Mouse (Mus musculus) left cerebral cortex, adult 8-10 months (tissue): ENCODE data around the gene Tpt1. TPM values are rescaled to one million over a fixed set of nuclear protein-coding genes. Genes with fewer than 3 reads are reported as not detected.
"Not testable (repeated sequence)": the region's sequence is repeated elsewhere in the genome, so short reads cannot be mapped to it uniquely, and the experiment has no call there.

Source experiments
- DNase-seq, 2 experiments: peaks; one replicate each; pipeline ENCODE4 v3.0.0; 2022; ENCODE audit warnings: low spot score in 2 of 2
- total RNA-seq, 4 experiments: library from RNA; stranded (reverse); gene quantifications; 2 replicates each; pipeline ENCODE4 v1.2.4; 2022

The Tpt1 gene
- total RNA-seq, result 1,000 to 10,000 TPM in 2 of 4 experiments, 100 to 1,000 TPM in 2; 980 to 1,027 (median 1,005) TPM

- peak; percentile 97 to 98 for DNase-seq
Observed at GRCm38 (mm10) chr14:75844867-75845697, at the start of gene Tpt1. Tpt1 (plus strand) TSS chr14:75845093.

DNA sequence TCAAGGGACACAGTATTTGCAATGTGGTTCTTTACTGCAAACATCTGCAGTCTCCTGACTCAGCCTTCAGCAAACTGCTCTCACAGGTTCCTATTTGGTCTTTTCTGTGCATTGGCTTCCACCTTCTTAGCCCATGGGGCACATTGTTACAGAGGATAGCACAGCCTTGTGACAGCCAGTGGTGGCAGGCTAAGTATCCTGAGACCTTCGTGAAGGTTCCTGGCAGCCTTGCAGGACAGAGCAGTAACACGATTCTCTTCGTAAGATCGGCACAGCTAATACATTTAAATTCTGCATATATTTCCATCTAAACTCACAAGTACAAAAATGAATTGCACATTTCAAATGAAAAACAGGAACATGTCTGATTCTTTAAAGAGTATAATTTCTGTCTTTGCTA, 49.0 kb upstream of the Tpt1 start:
- DNase-seq, result no peak

DNA sequence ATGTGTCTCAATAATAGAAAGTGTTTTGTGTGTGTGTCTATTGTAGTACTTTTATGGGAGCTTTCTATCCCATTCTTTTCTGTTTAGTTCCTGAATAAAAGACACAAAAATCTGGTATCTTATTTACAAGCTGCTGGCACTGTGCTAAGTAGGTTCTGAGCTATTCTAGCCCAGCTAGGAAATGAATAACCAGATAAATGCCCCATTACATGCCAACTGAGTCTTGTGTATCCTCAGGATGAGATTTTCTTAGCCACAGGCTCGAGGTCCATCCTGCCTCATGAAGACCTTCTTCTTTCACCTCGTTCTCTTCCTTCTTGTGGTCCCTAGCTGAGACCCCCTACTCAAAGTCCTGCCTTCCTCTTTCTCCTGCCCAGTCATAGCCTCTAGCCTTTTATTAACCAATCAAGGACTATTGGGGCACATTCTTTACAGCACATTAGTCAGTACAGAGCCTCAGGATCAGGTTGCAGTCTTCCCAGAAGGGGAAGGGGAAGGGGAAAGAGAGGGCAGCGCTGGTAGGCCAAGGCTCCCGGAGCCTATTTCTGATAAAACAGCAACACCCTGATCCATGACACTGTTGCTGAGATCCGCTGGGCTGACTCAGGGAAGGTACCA, 47.0 kb upstream of the Tpt1 start:
- no peak for DNase-seq

DNA sequence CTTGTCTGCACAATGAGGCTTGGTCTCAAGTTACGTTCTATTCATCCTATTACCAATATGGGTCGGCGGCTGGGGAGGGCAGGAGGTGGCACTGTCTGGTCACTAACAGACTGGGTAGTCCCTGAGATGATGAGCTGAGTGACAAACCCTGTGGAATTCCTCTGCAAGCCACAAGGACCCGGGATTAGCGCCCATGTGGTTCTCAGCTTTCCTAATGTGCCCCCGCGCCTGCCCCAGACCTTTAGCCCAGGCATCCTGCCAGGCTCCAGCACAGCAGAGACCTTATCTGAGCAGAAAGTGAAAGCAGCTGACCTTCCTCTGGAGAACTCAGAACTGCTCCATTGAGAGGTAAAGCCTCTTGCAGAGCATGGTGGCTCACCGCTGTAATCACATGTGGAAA, 37.1 kb upstream of the Tpt1 start:
- DNase-seq, result no peak

DNA sequence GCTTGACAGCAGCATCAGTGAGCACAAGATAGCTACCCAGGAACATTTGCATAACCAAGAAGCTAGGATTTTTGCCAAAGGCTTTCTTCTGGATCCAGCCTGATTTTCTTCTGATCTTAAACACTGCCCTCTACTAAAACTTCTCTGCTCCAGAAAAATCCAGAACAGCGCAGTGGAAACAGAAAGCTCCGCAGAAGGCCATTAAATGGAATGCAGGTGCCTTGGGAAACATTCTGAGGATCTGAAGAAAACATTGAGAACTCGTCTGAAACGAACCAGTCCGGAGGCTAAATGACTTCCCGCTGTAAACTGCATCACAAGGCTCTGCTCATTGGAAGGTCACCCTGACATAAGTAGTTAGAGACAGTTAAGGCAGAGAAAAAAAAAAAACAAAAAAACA, 35.0 kb upstream of the Tpt1 start:
- DNase-seq, result no peak

DNA sequence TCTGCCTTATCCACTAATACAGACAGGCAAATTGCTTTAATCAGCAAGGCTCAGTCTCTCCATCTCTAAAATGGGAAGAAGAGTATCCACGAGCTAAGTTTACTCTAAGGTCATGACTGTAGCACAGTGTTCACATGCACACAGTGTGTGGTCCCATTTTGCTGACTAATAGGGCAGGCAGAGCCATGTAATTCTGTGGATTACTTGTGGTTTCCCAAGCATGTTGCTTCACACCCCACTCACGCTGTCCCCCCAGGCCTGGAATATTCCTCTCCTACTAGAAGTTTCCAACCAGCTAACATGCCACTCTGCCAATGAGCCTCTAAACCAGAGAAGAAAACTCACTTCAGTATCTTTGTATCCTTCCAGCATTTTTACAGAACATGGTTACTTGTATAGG, 26.4 kb upstream of the Tpt1 start:
- DNase-seq, result no peak

- no peak for DNase-seq
Observed at GRCm38 (mm10) chr14:75819341-75819740, 25.6 kb upstream of the Tpt1 start.

DNA sequence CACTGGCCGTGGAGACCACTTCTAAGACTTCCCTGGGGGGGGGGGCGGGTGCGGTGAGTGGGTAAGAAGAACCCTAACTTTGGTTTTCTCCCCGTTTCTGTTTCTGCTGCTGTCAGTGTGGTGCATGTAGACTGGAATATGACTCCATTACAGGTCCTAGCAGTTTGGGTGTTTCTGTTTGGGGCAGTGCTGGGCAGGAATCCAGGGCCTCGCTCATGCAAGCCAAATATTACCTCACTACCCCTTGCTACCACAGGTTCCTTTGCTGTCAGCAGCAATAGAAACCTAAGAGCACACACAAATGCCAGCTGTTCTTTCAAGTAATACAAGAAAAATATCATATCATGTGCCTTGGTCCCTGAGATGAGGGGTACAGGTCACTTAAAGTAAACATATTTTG, 24.9 kb upstream of the Tpt1 start:
- no peak for DNase-seq

GRCm38 (mm10) chr14:75826851-75827410, 18.0 kb upstream of the Tpt1 start:
- no peak for DNase-seq

- no peak for DNase-seq
Observed at GRCm38 (mm10) chr14:75828221-75828620, 16.7 kb upstream of the Tpt1 start.

DNA sequence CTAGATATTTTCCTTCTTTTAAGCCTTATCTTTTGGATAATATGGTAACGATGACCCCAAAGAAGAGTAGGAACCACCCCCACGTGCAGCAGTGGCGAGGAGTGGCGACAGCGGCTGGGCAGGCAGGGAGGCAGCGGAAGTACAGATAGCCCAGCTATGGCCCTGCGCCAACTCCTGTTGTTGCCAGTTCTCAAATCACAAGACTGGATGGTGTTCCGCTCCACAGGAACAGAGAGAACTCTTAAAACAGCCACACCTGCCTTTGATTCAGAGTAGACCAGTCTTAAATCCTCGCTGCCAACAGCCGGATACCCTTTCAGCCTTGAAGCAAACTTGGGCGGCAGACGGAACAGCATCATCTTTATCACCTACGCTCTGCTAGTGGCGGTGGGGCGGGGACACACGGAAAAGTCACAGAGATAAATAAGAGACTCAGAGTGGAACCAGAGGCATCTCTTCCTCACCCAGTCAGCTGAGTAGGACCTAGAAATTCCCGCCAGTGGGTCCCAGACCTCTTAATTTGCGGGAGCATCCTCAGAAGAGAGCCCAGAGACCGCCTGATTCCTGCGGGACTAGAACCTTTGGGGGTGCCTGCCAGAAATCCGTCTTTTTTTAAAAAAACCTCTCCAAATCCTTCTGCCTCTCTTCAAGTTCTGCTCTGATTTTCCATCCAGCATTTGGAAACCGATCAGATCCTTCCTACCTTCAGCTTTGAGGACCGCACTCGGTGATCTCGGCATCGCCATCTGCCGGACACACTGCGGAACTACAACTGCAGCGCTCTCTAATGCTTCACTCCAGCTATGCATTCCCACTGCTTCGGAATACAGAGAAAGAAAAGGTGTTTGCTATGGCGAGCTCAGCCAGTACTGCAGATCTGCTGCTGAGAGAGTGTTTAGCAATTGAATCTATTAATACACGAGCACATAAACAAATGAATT, 15.8 kb upstream of the Tpt1 start:
- peak; percentile 78 to 82 for DNase-seq

GRCm38 (mm10) chr14:75829817-75830216, 15.1 kb upstream of the Tpt1 start:
- DNase-seq, result not testable (repeated sequence)

- DNase-seq, result no peak
Observed at GRCm38 (mm10) chr14:75832031-75832430, 12.9 kb upstream of the Tpt1 start.

DNA sequence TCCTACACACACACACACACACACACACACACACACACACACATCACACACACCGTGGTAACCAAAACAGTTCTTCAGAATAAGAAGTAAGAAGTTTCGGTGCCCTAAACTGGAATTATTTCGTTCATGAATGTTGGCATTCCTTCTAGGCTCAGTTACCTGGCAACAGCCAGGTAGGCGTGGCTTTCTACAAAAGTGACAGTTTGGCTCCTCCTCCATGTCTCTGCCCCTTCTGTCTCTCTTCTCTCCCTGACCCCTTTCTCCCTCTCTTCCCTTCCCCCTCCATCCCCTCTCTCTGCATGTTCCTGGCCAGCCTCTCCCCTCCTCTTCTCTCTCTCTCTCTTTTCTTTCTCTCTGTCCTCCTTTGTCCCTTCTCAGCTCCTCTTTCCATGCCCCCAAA, 11.9 kb upstream of the Tpt1 start:
- no peak for DNase-seq

GRCm38 (mm10) chr14:75833546-75834250, 11.2 kb upstream of the Tpt1 start:
- no peak for DNase-seq

GRCm38 (mm10) chr14:75834251-75834738, 10.6 kb upstream of the Tpt1 start:
- peak in 1 of 2 experiments; percentile 58 for DNase-seq

DNA sequence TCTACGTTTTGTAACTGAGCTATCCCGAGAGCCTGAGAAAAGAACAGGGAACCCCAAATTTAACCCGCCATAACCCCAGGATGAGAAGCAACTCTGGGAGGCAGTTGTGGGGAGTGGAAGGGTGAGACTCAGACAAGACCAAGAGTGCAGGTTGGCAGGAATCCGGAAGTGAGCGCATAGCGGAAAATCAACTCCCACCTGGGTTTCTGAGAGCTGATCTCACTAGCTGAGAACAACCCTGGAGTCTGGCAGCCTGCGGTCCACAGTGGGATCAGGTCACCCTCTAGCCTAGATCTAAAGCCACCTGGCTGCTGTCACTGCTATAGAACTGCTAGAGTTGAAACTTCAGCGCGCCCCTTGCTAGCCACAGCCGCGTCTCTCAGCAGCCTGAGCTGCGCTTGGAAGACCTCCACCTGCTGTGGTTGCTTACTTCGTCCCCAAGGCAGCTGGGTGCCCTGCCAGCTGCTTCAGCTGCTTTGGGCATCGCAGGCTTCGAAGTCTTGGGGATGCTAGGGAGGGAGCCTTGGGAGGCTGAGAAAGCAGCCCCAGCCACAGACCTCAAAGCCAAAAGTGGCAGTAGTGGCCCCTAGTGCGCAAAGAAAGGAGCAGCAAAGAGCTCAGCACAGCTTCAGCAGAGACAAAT, 10.0 kb upstream of the Tpt1 start:
- no peak for DNase-seq

DNA sequence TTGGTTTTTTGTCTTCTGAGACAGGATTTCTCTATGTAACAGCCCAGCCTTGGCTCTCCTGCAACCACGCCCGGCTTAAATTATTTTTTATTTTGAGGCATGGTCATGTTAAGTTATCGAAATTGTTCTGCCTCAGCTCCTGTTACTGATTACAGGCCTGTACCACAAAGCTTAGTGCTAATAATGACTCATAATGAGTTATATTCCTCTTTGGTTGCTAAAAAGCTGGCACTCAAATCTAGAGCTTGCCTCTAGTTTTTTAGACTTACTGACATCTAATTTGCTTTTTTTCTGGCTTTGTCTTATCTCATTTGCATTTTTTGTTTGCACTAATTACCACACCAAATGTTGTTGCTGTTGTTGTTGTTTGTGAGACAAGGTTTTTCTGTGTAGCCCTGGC, 8.3 kb upstream of the Tpt1 start:
- DNase-seq, result no peak

DNA sequence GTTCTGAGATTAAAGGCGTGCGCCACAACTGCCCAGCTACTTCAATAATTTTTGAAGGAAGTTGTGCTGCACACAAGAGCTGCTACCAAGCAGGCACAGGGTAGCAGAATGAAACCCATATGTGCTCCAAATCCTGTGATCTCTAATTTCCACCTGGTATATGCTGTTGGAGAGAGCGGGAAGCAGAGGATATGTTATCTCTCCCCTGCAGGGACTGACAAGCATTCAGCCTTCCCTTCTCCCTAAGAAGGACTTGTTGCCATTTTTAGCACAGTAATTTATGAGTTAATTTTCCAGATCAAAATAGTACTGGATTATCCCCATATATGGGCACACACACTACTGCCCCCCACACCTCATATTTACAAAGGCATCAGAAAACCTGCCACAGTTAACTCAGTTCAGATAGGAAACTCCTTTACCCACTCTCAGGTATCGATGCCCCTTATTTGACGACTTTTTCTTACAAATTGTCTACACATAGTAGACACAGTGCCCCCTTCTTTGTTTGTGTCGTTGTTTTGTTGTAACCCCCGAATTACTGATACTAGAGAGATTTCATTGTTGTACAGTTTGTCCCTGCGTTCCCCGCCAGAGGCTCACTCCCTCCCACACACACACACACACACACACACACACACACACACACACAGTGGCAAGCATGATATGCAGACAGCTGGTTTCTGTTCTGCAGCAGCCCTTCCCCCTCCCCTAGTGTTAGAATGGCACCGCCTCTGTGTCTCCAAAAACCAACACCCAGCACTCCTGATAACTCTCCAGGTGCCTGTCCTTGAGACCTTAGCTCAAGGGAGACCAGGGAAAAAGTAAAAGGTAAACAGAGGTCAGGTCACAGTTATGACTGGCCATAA, 7.6 kb upstream of the Tpt1 start:
- no peak for DNase-seq
